Mouse (Mus musculus): ENCODE measurements at regions not wholly inside any gene's neighbourhood (a gene's known extent, or its start where the extent isn't known, plus 50 kb on each side); places are given as distances from the start of the nearest gene placed in this dataset.

DNA sequence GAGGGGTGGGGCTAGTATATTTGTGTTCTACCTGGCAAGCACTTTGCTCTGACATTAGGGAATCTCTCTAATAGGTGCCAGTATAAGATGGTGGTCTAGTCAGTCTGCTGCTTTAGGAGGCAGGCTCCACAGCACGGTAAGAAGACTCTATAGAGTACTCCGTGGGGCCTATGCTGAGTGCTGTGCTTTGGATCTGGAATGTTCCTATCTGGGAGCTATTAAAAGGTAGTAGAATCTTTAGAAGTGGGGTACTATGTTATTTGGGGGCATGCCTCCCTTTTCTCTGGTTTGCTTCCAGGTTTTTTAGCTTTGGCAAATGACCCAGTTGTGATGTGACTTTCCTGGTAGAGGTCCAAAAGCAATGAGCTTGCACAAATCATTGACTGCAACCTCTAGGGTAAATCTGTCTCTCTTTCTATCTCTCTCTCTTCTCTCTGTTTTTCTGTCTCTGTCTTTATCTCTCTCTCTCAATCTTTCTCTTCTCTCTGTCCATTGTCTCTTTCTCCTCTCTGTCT lies 208.6 kb upstream of the Camk1g start:
- no peak for TF ChIP-seq CTCF (IDR thresholded peaks at IDR 0.05; ENCODE audit: borderline replicate concordance, extremely low read depth, insufficient read depth, insufficient read length)
- no peak for TF ChIP-seq POLR2A (IDR thresholded peaks at IDR 0.05; ENCODE audit: borderline replicate concordance, extremely low read depth, insufficient read depth, insufficient read length, poor library complexity, severe bottlenecking)
